Comparison of ENCODE assay signal across 10 mouse cellular contexts in the genomic region with DNA sequence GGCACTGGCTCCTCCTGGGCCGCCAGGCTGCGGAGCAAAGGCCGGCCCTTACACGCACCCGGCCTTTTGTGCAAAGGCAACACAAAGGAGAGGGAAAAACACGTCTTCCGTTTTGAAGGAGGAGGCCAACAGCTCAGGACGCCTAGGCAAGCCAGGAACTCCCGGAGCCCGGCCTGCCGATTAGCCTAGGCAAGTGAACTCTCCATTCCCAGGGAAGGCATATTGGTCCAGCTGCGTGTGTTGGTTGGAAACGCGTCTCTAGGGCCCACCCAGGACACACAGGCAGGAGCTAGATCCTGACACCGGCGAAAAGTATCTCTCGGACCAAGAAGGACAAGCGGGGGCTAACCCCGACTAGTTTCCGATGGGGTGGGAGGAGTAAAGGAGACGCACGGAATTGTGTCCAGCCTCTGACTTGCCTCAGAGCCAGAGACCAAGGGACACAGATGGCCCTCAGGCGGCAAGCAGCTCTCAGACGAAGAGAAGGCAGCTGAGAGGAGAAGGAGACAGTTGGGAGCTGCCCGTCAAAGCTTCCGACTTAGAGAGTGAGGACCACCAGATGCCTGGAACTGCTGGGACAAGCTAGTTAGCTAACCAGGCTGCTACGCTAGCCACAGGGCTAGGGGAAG. TPM values are rescaled to one million over a fixed set of nuclear protein-coding genes. Genes with fewer than 3 reads are reported as not detected.
DNase-seq lines count a peak whose midpoint lies in the region; ATAC-seq lines count a peak whose summit lies in the region.
"Had no signal": no experiment of that assay in that cellular context is flagged by ENCODE, and none has a peak within 500 bp of the region (broad histone marks: within the 10 kb centered on the region; RNA-seq: fewer than 3 reads in every experiment).

No protein-coding gene starts in this region.

- H3K4me1 ChIP-seq in kidney, embryonic 15.5 days: peaks cover 44% of the 10 kb centered on the region
- peaks cover 12% of the 10 kb centered on the region for H3K4me1 ChIP-seq in hindbrain, embryonic 11.5 days (replicated peaks; ENCODE audit: control insufficient read depth, insufficient read depth, low read length)
- H3K4me1 ChIP-seq in midbrain, embryonic 16.5 days (ENCODE audit: control insufficient read depth, insufficient read depth, low read length): peaks cover 30% of the 10 kb centered on the region

- H3K27ac ChIP-seq in kidney, embryonic 15.5 days: no peak overlapping the region
- H3K27ac ChIP-seq in hindbrain, embryonic 11.5 days (ENCODE audit: low read depth, low read length): no peak overlapping the region
- peak overlapping the region; percentile 54; the same call in 1 of the 2 replicates for H3K27ac ChIP-seq in midbrain, embryonic 16.5 days (ENCODE audit: low read length)
- H3K27ac ChIP-seq: kidney, postnatal 0 days had no signal

- peaks cover 4% of the 10 kb centered on the region; the same call in 1 of the 2 replicates for H3K9me3 ChIP-seq in kidney, embryonic 15.5 days (replicated peaks)
- no peaks in the 10 kb centered on the region for H3K9me3 ChIP-seq in hindbrain, embryonic 11.5 days (ENCODE audit: control insufficient read depth, low read length)
- H3K9me3 ChIP-seq in midbrain, embryonic 16.5 days (replicated peaks; ENCODE audit: control insufficient read depth, low read length, poor library complexity, severe bottlenecking): no peaks in the 10 kb centered on the region

- no peak overlapping the region for H3K9ac ChIP-seq in kidney, embryonic 15.5 days
- no peak overlapping the region for H3K9ac ChIP-seq in hindbrain, embryonic 11.5 days (ENCODE audit: low read depth, low read length)
- H3K9ac ChIP-seq in midbrain, embryonic 16.5 days (ENCODE audit: low read depth, low read length): peak overlapping the region; percentile 39; the same call in 1 of the 2 replicates

- ATAC-seq in kidney, embryonic 15.5 days (replicated peaks; ENCODE audit: low FRiP score): no peak
- ATAC-seq in hindbrain, embryonic 11.5 days (ENCODE audit: low FRiP score): no peak
- no peak for ATAC-seq in midbrain, embryonic 16.5 days

- under 1% methylated on average over 27 of the region's 27 CpGs for WGBS in kidney, embryonic 15.5 days
- WGBS in hindbrain, embryonic 11.5 days: under 1% methylated on average over 27 of the region's 27 CpGs
- 1% methylated on average over 27 of the region's 27 CpGs for WGBS in midbrain, embryonic 16.5 days

- peaks cover 100% of the 10 kb centered on the region for H3K27me3 ChIP-seq in kidney, embryonic 15.5 days
- H3K27me3 ChIP-seq in hindbrain, embryonic 11.5 days (ENCODE audit: control insufficient read depth, insufficient read depth, low read length): peaks cover 99% of the 10 kb centered on the region
- H3K27me3 ChIP-seq in midbrain, embryonic 16.5 days (ENCODE audit: control insufficient read depth, insufficient read depth, low read depth, low read length): peaks cover 64% of the 10 kb centered on the region

- H3K4me2 ChIP-seq in kidney, embryonic 15.5 days: peak overlapping the region; percentile 16; the same call in 1 of the 2 replicates
- H3K4me2 ChIP-seq in hindbrain, embryonic 11.5 days (replicated peaks; ENCODE audit: low read depth, low read length): peak overlapping the region; percentile 19
- H3K4me2 ChIP-seq in midbrain, embryonic 16.5 days (ENCODE audit: low read length): peak overlapping the region; percentile 43

- H3K4me3 ChIP-seq in kidney, embryonic 15.5 days (replicated peaks): 0 out of 2 replicates have a peak overlapping the region, but pooled peaks have one; percentile 7
- no peak overlapping the region for H3K4me3 ChIP-seq in hindbrain, embryonic 11.5 days (ENCODE audit: low read depth, low read length)
- peak overlapping the region; percentile 14 for H3K4me3 ChIP-seq in midbrain, embryonic 16.5 days (ENCODE audit: low read depth, low read length)

- DNase-seq in kidney, postnatal 36 days: no peak
- peak; percentile 55 for DNase-seq in embryo, embryonic 10.5 days (ENCODE audit: low spot score)
- DNase-seq in hindbrain, embryonic 11.5 days (ENCODE audit: low spot score): peak; percentile 67
- DNase-seq in left cerebral cortex, adult 18-20 months (ENCODE audit: low spot score in 2 of 2): no peak
- no peak for DNase-seq in kidney, adult 11 months
- no peak for DNase-seq in cerebellum, adult 9-10 months

- H3K36me3 ChIP-seq in kidney, embryonic 15.5 days: no peaks in the 10 kb centered on the region
- H3K36me3 ChIP-seq in hindbrain, embryonic 11.5 days (ENCODE audit: control insufficient read depth, insufficient read depth, low read length): no peaks in the 10 kb centered on the region
- H3K36me3 ChIP-seq in midbrain, embryonic 16.5 days (ENCODE audit: control insufficient read depth, insufficient read depth, low read length): no peaks in the 10 kb centered on the region

RNA-seq across cellular contexts. Expression of a gene that starts 2.5 kb away (rescaled TPM):
- polyA plus RNA-seq in kidney, embryonic 15.5 days (2015; fragmentation: Nextera tagmentation; extraction: Ambion mirVana): not detected in 2 replicates
- polyA plus RNA-seq in hindbrain, embryonic 11.5 days (2014; fragmentation: Nextera tagmentation; extraction: Ambion mirVana): 0.76 and 1.2 TPM in 2 replicates
- polyA plus RNA-seq in midbrain, embryonic 16.5 days (2015; fragmentation: Nextera tagmentation; extraction: Ambion mirVana): 8.5 and 9.9 TPM in 2 replicates
- total RNA-seq in left cerebral cortex, adult 18-20 months (2021): 10 to 100 TPM; 19.5 to 22.6 TPM
- total RNA-seq: MEL had no signal
- polyA plus RNA-seq: kidney, postnatal 0 days had no signal

RNA-seq across cellular contexts. Expression of a gene that starts 46.8 kb away (rescaled TPM):
- polyA plus RNA-seq in kidney, embryonic 15.5 days (2015; fragmentation: Nextera tagmentation; extraction: Ambion mirVana): 0.09 and 0.12 TPM in 2 replicates
- 0.40 and 0.84 TPM in 2 replicates for polyA plus RNA-seq in hindbrain, embryonic 11.5 days (2014; fragmentation: Nextera tagmentation; extraction: Ambion mirVana)
- polyA plus RNA-seq in midbrain, embryonic 16.5 days (2015; fragmentation: Nextera tagmentation; extraction: Ambion mirVana): 94.2 and 131 TPM in 2 replicates
- total RNA-seq in left cerebral cortex, adult 18-20 months (2021): 10 to 100 TPM; 67.3 to 77.0 TPM
- total RNA-seq: MEL had no signal

Comparison
In these comparisons a context has a peak if more than half of its experiments do, and no peak if none do; other contexts are left out.
1. DNase-seq: peak in embryo, embryonic 10.5 days (single experiment) and hindbrain, embryonic 11.5 days (single experiment); none in kidney, postnatal 36 days (0 of 2), left cerebral cortex, adult 18-20 months (0 of 2), kidney, adult 11 months (single experiment) and cerebellum, adult 9-10 months (single experiment).
2. RNA of a gene that starts 46.8 kb away (polyA plus RNA-seq): 94.2 to 131 TPM in midbrain, embryonic 16.5 days; 0.40 to 0.84 TPM in hindbrain, embryonic 11.5 days and 0.09 to 0.12 TPM in kidney, embryonic 15.5 days; every median in the first group is over 10 times any median in the second.
3. Peak in every context shown above with its lines, with median percentiles within 50 percentile points of each other: H3K4me2 ChIP-seq.